Mouse (Mus musculus) lung, embryonic 14.5 days (tissue): ENCODE measurements around the gene Fgfr2. TPM values are rescaled to one million over a fixed set of nuclear protein-coding genes. Genes with fewer than 3 reads are reported as not detected.
A peak's percentile ranks its signal among the peaks of the same experiment; 100 is the strongest.

Source experiments
- ATAC-seq: fragments of 200-750 bp; cut with Nextera tagmentation; 2 replicates; pipeline ENCODE4 v1.8.0; 2017; ENCODE audit warnings: mild to moderate bottlenecking, moderate TSS enrichment, moderate library complexity; ENCODE audit not compliant: insufficient read depth
- DNase-seq: peaks from one replicate; pipeline ENCODE4 v3.0.0-alpha.2; 2015
- H3K27ac ChIP-seq: fragments of 300-500 bp; sonication (generic); 2 replicates; pipeline ENCODE4 v1.5.1; 2014; ENCODE audit warnings: low read depth, mild to moderate bottlenecking, moderate library complexity
- H3K27me3 ChIP-seq: fragments of 300-500 bp; sonication (generic); 2 replicates; pipeline ENCODE4 v1.6.1; 2014; ENCODE audit warnings: low read length, control low read depth; ENCODE audit not compliant: insufficient read depth
- H3K36me3 ChIP-seq: fragments of 300-500 bp; sonication (generic); 2 replicates; pipeline ENCODE4 v1.6.1; 2014; ENCODE audit warnings: control low read depth; ENCODE audit not compliant: insufficient read depth
- H3K4me1 ChIP-seq: fragments of 300-500 bp; sonication (generic); 2 replicates; pipeline ENCODE4 v1.6.1; 2014; ENCODE audit warnings: antibody characterized with exemption, control low read depth; ENCODE audit not compliant: insufficient read depth
- H3K4me2 ChIP-seq: fragments of 300-500 bp; sonication (generic); 2 replicates; pipeline ENCODE4 v1.6.1; 2014; ENCODE audit warnings: mild to moderate bottlenecking
- H3K4me3 ChIP-seq: fragments of 300-500 bp; sonication (generic); 2 replicates; pipeline ENCODE4 v1.5.1; 2014; ENCODE audit warnings: low read depth, low read length
- H3K9ac ChIP-seq: fragments of 300-500 bp; sonication (generic); 2 replicates; pipeline ENCODE4 v1.6.1; 2014
- H3K9me3 ChIP-seq: fragments of 300-500 bp; sonication (generic); 2 replicates; pipeline ENCODE4 v1.6.1; 2016; ENCODE audit warnings: low read depth, low read length, control low read depth
- CTCF ChIP-seq: IDR thresholded peaks from 2 replicates; pipeline ENCODE4 v1.5.1; 2016; ENCODE audit warnings: antibody characterized with exemption, low read depth
- WGBS: fragments of 180-500 bp; shearing (Covaris S2); extraction: QIAGEN DNeasy Blood & Tissue Kit; methylation state at CpG from one replicate; pipeline ENCODE4 v1.1.7; 2014; 5-methylcytosine and 5-hydroxymethylcytosine counted together
- polyA plus RNA-seq: library from polyadenylated mRNA; unstranded; fragments of >200 nt; fragmentation: Nextera tagmentation; extraction: Ambion mirVana; gene quantifications from 2 replicates; pipeline ENCODE4 v1.2.1, GENCODE M21; 2014

Gene Fgfr2
- polyA plus RNA-seq, 1 experiment from 2014 or later = 179 TPM

DNA sequence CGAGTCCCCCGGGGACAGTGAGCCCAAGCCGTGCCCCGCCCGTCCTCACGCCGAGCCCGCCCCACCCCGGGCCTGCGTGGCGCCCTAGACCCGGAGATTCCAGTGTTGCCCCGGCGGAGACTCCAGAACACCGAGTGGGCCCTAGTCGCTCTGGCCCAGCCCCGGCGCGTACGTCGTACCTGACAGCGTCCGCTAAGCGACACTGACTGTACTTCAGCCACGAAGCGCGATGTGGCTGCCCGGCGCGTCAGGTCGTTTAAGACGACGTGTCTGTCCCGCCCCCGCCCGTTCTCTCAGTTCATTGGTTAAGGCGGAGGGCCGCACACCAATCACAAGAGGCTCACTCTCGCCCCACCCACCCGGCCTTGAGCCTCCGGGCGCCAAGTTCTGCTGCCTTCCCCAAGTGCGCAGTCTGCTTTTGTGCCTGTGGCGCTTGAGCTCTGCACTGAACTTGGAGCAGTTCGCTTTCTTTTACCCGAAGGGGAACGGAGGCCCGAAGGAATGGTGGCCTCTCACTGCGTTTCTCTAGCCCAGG is 547.0 kb downstream of the Fgfr2 start, which contains the start of gene Oat:
Oat (minus strand) TSS at position 283 of the 535 bp plus-strand sequence.
- Histone ChIP-seq H3K9me3 (no peaks in the 10 kb centered on the region), H3K4me3 (peak within 1 kb of the TSS; percentile 57), H3K4me2 (peak within 1 kb of the TSS; percentile 62), H3K27me3 (no peaks in the 10 kb centered on the region), H3K27ac (peak within 1 kb of the TSS; percentile 98), H3K9ac (peak within 1 kb of the TSS; percentile 72), H3K36me3 (no peaks in the 10 kb centered on the region), H3K4me1 (peaks cover 8% of the 10 kb centered on the region)
- peak; percentile 96 for ATAC-seq
- under 1% methylated on average over 49 of the region's 49 CpGs for WGBS
- peak; percentile 98 for DNase-seq
- no peak for TF ChIP-seq CTCF

DNA sequence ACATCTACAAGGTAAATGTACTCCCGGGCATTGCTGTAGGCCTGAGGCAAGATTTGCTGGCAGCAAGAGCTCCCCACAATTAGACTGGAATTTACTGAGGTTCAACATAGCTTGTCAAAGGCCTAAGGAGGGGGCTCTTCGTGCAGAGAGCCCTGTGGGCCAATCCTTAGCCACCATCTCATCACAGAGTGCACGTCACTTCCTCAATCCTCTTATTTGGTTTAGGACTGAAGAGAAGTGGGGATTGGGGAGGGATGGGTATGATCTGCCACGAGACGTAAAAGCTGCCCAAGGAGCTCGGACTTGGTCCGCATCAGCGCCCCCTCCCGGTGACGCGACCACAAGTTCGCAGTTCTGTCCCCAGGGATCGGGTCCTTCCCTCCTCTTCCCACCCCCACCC is 547.5 kb downstream of the Fgfr2 start:
- ATAC-seq (peak; percentile 96), DNase-seq (peak; percentile 96)
- H3K9ac ChIP-seq = peak overlapping the region; percentile 72
- H3K27ac ChIP-seq = peak overlapping the region; percentile 98
- H3K36me3 ChIP-seq = 0 out of 2 replicates have a peak, but pooled peaks cover 1% of the 10 kb centered on the region
- peaks cover 10% of the 10 kb centered on the region for H3K4me1 ChIP-seq
- peak overlapping the region; percentile 62 for H3K4me2 ChIP-seq
- no peaks in the 10 kb centered on the region for H3K9me3 ChIP-seq
- H3K4me3 ChIP-seq = peak overlapping the region; percentile 57
- no peaks in the 10 kb centered on the region for H3K27me3 ChIP-seq
- WGBS = under 1% methylated on average over 13 of the region's 13 CpGs
- TF ChIP-seq CTCF = peak; percentile 70

DNA sequence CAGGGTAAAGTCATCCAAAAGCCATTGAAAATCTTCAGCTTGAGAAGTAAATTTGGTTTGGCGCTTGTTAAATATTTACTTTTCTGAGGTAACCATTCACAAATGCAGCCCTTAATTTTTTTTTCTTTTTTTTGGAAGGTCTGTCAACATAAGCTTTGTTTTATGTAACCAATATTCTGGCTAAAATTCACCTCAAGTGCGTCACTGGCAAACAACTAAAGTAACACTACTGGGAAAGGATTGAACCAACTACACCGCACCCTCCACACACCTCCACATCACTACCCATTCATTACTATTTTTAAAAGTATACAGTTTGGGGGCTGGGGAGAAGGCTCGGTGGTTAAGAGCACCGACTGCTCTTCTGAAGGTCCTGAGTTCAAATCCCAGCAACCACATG is 548.5 kb downstream of the Fgfr2 start:
- Histone ChIP-seq H3K9me3 (no peaks in the 10 kb centered on the region), H3K27ac (no peak overlapping the region), H3K4me3 (no peak overlapping the region), H3K4me1 (peaks cover 10% of the 10 kb centered on the region), H3K9ac (no peak overlapping the region), H3K27me3 (no peaks in the 10 kb centered on the region), H3K4me2 (peak overlapping the region; percentile 62), H3K36me3 (peaks cover 9% of the 10 kb centered on the region; the same call in 1 of the 2 replicates)
- DNase-seq = peak; percentile 59
- no peak for ATAC-seq
- WGBS = 58% methylated on average over 5 of the region's 5 CpGs
- TF ChIP-seq CTCF = no peak

DNA sequence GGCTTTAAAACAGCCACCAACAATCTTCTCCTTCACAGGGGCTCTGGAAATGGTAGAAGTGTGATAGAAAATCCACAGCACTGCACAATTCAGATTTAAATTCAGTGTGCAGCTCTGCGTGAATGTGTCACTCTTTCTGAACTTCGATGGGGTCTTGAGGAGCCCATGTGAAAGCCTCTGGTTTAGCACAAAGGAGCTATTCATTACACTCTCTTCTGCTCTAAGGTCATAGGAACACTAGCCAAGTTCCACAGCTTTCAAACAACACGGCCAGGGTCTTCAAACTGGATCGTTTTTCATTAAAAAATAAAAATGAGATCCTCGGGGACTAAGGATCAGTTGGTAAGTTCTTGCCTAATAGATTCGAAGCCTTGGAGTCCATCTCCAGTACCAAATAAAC is 549.9 kb downstream of the Fgfr2 start:
- H3K4me3 ChIP-seq = no peak overlapping the region
- H3K27ac ChIP-seq = peak overlapping the region; percentile 55; the same call in 1 of the 2 replicates
- peak overlapping the region; percentile 62 for H3K4me2 ChIP-seq
- DNase-seq = no peak
- no peaks in the 10 kb centered on the region for H3K9me3 ChIP-seq
- H3K27me3 ChIP-seq = no peaks in the 10 kb centered on the region
- WGBS = 45% methylated on average over 6 of the region's 6 CpGs
- H3K4me1 ChIP-seq = peaks cover 10% of the 10 kb centered on the region
- peaks cover 23% of the 10 kb centered on the region for H3K36me3 ChIP-seq
- H3K9ac ChIP-seq = no peak overlapping the region
- no peak for ATAC-seq
- no peak for TF ChIP-seq CTCF

DNA sequence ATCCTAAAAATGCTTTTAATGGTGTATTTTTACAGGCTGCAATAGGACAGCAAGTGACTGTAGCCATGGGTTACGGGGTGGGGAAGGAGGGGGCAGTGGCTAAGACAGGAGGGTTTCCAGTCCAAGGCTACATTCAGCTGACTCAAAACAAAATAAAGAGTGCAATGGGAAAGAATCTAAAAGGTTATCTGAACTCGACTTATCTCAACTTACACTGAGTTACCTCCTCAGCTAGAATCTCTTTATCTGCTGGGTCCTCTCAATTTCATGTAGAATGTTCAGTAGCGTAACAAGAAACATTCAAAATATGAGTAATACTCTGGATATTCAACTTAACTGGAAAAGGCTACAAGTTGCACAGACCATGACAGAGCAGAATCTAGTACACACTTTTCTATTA is 550.4 kb downstream of the Fgfr2 start:
- no peak for TF ChIP-seq CTCF
- Histone ChIP-seq H3K4me3 (no peak overlapping the region), H3K4me1 (peaks cover 10% of the 10 kb centered on the region), H3K4me2 (peak overlapping the region; percentile 62), H3K27me3 (no peaks in the 10 kb centered on the region), H3K36me3 (peaks cover 28% of the 10 kb centered on the region), H3K9ac (no peak overlapping the region), H3K9me3 (no peaks in the 10 kb centered on the region), H3K27ac (peak overlapping the region; percentile 55; the same call in 1 of the 2 replicates)
- DNase-seq (no peak), ATAC-seq (no peak)
- WGBS = 63% methylated on average over 3 of the region's 3 CpGs

DNA sequence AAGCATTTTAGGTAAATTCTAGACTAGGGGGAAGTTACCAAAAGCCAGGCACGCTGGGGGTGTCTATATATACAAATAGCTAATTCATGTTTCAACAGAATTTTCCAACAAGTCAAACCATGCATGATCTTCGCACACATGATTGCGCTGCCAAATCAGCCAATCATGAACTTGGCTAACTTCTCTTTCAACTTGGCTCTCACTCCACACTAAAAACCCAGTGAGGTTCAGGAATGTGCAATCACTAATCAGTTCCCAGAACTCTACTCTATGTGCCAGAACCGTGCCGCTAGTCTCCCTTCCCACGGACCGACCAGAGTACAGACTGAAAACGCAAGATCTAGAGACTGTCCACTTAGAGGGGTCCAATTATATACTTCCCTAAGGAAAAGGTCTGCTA is 551.7 kb downstream of the Fgfr2 start:
- no peak for ATAC-seq
- peak overlapping the region; percentile 59; the same call in 1 of the 2 replicates for H3K27ac ChIP-seq

DNA sequence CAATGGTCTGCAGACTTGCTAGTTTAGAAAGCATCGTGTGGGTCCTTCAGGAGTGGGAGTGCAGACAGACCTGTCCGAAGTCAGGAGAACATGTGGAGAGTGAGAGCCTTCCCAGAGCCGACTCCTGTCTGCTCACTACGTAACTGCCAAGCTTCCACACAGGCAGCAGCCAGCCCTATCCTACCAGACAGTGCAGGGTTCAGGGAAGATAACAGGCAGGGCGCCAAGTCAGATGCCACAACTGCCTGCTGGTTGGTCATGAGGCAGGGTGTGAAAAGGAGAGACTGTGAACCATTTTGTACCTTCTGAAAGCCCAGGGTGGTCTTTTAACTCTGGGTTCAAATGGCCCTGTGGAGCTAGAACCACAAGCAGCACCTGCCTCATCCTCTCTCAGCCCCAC is 553.1 kb downstream of the Fgfr2 start:
- Histone ChIP-seq H3K27me3 (no peaks in the 10 kb centered on the region), H3K27ac (no peak overlapping the region), H3K4me1 (peaks cover 10% of the 10 kb centered on the region), H3K9ac (no peak overlapping the region), H3K36me3 (peaks cover 48% of the 10 kb centered on the region), H3K4me3 (no peak overlapping the region), H3K4me2 (no peak overlapping the region), H3K9me3 (no peaks in the 10 kb centered on the region)
- DNase-seq (no peak), ATAC-seq (no peak)
- WGBS = 66% methylated on average over 5 of the region's 5 CpGs
- no peak for TF ChIP-seq CTCF

More for the DNA sequence above, 551.7 kb downstream of the Fgfr2 start:
- Histone ChIP-seq H3K4me1 (peaks cover 10% of the 10 kb centered on the region), H3K27me3 (no peaks in the 10 kb centered on the region), H3K9me3 (no peaks in the 10 kb centered on the region), H3K9ac (no peak overlapping the region), H3K36me3 (peaks cover 40% of the 10 kb centered on the region), H3K4me2 (peak overlapping the region; percentile 62), H3K4me3 (no peak overlapping the region)
- no peak for TF ChIP-seq CTCF
- WGBS = 64% methylated on average over 8 of the region's 8 CpGs
- peak; percentile 40 for DNase-seq
